Mouse (Mus musculus): ENCODE results near the gene Awat2. TPM values are rescaled to one million over a fixed set of nuclear protein-coding genes. Genes with fewer than 3 reads are reported as not detected.

The Awat2 gene
- polyA plus RNA-seq, 1 experiment from 2014 or later, result 0.53 TPM

MicroRNAs encoded within 50 kb of the gene (microRNA counts, 519-probe panel; counts per million panel counts)
- 2,320 counts per million, percentile 5 among the panel's probes with 10 or more counts for microRNA mmu-miR-676

Small RNAs within 50 kb of the gene (microRNA-seq; reads per million reads assigned to microRNA genes)
- gene Mir676 (ENCODE audit: borderline number of aligned reads), result 485 reads per million, percentile 80 among the genes with 10 or more reads in this experiment

Other genes starting within 250 kb of the Awat2 start
- gene Otud6a, start 13.7 kb downstream of the Awat2 start, polyA plus RNA-seq (2014; fragmentation: Nextera tagmentation; extraction: Ambion mirVana), result not detected in 2 replicates
- gene Igbp1, start 51.6 kb upstream of the Awat2 start, polyA plus RNA-seq (2014; fragmentation: Nextera tagmentation; extraction: Ambion mirVana), result 30.1 and 31.1 TPM in 2 replicates
- not detected in 2 replicates for gene Dgat2l6, start 82.1 kb upstream of the Awat2 start, polyA plus RNA-seq (2014; fragmentation: Nextera tagmentation; extraction: Ambion mirVana)
- gene Awat1, start 129.5 kb upstream of the Awat2 start, polyA plus RNA-seq (2014; fragmentation: Nextera tagmentation; extraction: Ambion mirVana), result not detected in 2 replicates
- not detected in 2 replicates for gene P2ry4, start 152.2 kb upstream of the Awat2 start, polyA plus RNA-seq (2014; fragmentation: Nextera tagmentation; extraction: Ambion mirVana)
- gene Arr3, start 162.8 kb upstream of the Awat2 start, polyA plus RNA-seq (2014; fragmentation: Nextera tagmentation; extraction: Ambion mirVana), result 0.59 and 0.66 TPM in 2 replicates
- gene Kif4, start 183.0 kb upstream of the Awat2 start, polyA plus RNA-seq (2014; fragmentation: Nextera tagmentation; extraction: Ambion mirVana), result 26.7 and 30.6 TPM in 2 replicates
- 89.1 and 97.3 TPM in 2 replicates for gene Pdzd11, start 183.9 kb upstream of the Awat2 start, polyA plus RNA-seq (2014; fragmentation: Nextera tagmentation; extraction: Ambion mirVana)